Mouse (Mus musculus): ENCODE measurements around the gene Sh3gl1.

Sh3gl1 gene

DNA sequence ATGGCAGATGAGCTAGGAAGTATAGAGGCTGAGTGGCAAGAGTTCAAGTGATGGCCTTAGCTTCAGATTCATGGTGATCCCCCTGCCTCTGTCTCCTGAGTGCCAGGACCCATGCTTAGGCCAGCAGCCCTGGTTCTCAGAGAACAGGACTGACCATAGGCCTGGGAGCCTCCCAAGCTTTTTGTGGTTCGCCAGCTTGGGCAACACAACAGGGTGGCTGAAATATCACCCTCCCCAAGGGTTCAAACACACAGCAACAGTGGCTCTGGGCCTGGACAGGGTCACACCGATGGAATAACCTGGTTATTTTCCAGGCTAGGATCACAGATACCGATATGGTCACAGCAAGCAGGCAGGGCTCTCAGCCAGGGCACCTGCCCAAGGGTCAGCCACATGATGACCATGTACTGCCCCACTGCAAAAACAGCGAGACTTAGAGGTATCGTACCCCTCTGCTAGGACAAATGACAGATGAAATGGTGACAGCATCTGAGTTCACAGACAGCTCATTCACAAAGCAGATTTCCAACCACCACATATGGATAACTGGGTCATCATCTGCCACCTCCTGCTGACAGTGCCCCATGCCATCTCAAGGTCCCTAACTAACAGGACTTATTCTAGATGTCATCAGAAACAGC, 8.5 kb downstream of the Sh3gl1 start:
- H3K4me3 ChIP-seq (replicated peaks; ENCODE audit: low read length), result no peak overlapping the region

DNA sequence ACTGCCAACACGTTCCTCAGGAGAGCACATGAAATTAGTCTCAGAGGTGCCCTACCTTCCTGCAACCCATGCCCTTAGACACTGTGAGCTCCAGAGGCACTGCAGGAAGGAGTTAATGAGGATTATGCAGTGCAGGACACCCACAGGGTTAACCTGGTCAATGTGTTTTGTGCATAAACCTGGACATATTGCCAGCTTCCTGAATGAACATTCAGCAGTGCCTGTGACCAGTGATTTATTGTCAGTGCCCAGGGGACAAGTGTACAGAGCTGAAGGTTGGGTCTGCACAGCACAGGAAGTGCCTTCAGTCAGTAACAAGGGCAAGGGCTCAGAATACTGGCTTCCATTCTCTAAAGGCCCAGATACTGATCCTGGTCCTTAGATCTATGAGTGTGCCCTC, 9.6 kb downstream of the Sh3gl1 start:
- peaks cover 78% of the 10 kb centered on the region for H3K4me1 ChIP-seq (replicated peaks; ENCODE audit: low read depth, low read length)
- H3K27me3 ChIP-seq (ENCODE audit: insufficient read depth, low read length), result no peaks in the 10 kb centered on the region
- no peaks in the 10 kb centered on the region for H3K9me3 ChIP-seq (ENCODE audit: low read length)
- H3K4me3 ChIP-seq (replicated peaks; ENCODE audit: low read length), result no peak overlapping the region
- H3K36me3 ChIP-seq (ENCODE audit: insufficient read depth, low read length), result peaks cover 96% of the 10 kb centered on the region
- TF ChIP-seq POU5F1 (IDR thresholded peaks at IDR 0.05; ENCODE audit: borderline replicate concordance, low read length), result no peak
- no peak for TF ChIP-seq NANOG (IDR thresholded peaks at IDR 0.05; ENCODE audit: borderline replicate concordance, low read length)

More for the DNA sequence above, 8.5 kb downstream of the Sh3gl1 start:
- Histone ChIP-seq H3K9me3 (ENCODE audit: low read length) (no peaks in the 10 kb centered on the region), H3K4me1 (replicated peaks; ENCODE audit: low read depth, low read length) (peaks cover 78% of the 10 kb centered on the region), H3K36me3 (ENCODE audit: insufficient read depth, low read length) (peaks cover 93% of the 10 kb centered on the region), H3K27me3 (ENCODE audit: insufficient read depth, low read length) (no peaks in the 10 kb centered on the region)
- no peak for TF ChIP-seq NANOG (IDR thresholded peaks at IDR 0.05; ENCODE audit: borderline replicate concordance, low read length)
- TF ChIP-seq POU5F1 (IDR thresholded peaks at IDR 0.05; ENCODE audit: borderline replicate concordance, low read length), result no peak
- no peak for TF ChIP-seq CTCF (conservative IDR thresholded peaks at IDR 0.05; ENCODE audit: low read length)

DNA sequence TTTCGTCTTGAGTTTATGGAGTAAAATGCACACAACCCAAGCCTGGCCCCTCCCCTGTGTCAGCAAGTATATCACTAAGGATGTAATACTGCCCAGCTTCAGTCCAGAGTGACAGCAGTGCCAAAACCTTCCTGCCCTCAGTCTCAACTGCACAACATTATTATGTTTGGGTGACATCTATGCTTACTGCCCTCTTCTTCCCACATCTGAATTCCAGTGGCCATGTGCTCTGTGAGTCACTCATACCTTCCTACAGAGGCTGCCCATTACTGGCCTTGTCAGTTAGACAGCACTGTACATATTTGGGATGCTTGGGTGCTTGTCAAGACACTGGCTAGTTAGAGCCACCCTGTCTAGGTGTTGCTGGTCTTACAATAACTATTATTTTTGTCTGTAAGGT, 10.1 kb downstream of the Sh3gl1 start:
- Histone ChIP-seq H3K9me3 (ENCODE audit: low read length) (no peaks in the 10 kb centered on the region), H3K4me1 (replicated peaks; ENCODE audit: low read depth, low read length) (peaks cover 78% of the 10 kb centered on the region), H3K27me3 (ENCODE audit: insufficient read depth, low read length) (no peaks in the 10 kb centered on the region), H3K4me3 (replicated peaks; ENCODE audit: low read length) (no peak overlapping the region), H3K36me3 (ENCODE audit: insufficient read depth, low read length) (peaks cover 100% of the 10 kb centered on the region)
- no peak for TF ChIP-seq NANOG (IDR thresholded peaks at IDR 0.05; ENCODE audit: borderline replicate concordance, low read length)
- TF ChIP-seq POU5F1 (IDR thresholded peaks at IDR 0.05; ENCODE audit: borderline replicate concordance, low read length), result no peak
- TF ChIP-seq CTCF (conservative IDR thresholded peaks at IDR 0.05; ENCODE audit: low read length), result no peak

DNA sequence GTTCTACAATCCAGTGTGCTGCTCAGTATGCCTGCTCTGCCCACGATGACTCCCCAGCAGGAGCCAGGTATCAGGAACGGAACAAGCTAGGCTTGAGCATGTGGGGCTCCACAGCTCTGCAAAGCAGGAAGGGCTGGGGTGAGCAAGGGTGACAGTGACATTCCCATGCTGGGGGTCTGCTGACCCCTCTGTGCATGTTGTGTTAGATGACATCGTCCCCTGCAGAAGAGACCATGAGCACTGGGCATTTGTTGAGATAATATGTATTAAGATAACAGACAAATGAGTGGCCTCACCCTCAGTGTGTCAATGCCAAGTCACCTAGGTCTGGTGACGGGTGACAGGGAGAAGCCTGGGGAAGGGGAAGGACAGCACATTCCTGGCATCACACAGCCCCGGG, 11.5 kb downstream of the Sh3gl1 start:
- H3K4me3 ChIP-seq (replicated peaks; ENCODE audit: low read length), result no peak overlapping the region
- TF ChIP-seq POU5F1 (IDR thresholded peaks at IDR 0.05; ENCODE audit: borderline replicate concordance, low read length), result no peak
- no peaks in the 10 kb centered on the region for H3K9me3 ChIP-seq (ENCODE audit: low read length)
- peaks cover 72% of the 10 kb centered on the region for H3K4me1 ChIP-seq (replicated peaks; ENCODE audit: low read depth, low read length)
- H3K27me3 ChIP-seq (ENCODE audit: insufficient read depth, low read length), result no peaks in the 10 kb centered on the region
- H3K36me3 ChIP-seq (ENCODE audit: insufficient read depth, low read length), result peaks cover 100% of the 10 kb centered on the region

DNA sequence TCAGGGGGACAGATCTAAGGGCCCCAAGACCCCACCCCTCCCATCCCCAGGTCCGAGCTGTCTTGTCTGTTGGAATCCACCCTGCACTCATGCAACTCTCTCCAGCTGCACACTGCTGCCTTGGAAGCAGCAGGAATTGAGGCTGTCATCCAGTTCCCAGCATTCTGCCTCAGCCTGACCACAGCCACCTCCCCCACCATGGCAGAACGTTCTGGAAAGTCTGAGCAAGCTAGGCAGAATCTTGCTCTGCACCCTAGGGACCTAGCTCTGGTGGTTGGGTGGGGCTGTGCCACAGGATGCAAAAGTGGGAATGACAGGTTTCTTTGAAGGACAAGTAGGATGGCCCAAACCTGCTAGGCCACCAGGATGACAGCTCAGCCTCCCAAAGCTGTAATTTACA, 12.0 kb downstream of the Sh3gl1 start:
- H3K27me3 ChIP-seq (ENCODE audit: insufficient read depth, low read length), result no peaks in the 10 kb centered on the region
- H3K36me3 ChIP-seq (ENCODE audit: insufficient read depth, low read length), result peaks cover 100% of the 10 kb centered on the region
- H3K4me3 ChIP-seq (replicated peaks; ENCODE audit: low read length), result no peak overlapping the region
- TF ChIP-seq CTCF (conservative IDR thresholded peaks at IDR 0.05; ENCODE audit: low read length) (no peak), POU5F1 (IDR thresholded peaks at IDR 0.05; ENCODE audit: borderline replicate concordance, low read length) (no peak), NANOG (IDR thresholded peaks at IDR 0.05; ENCODE audit: borderline replicate concordance, low read length) (no peak)
- peaks cover 69% of the 10 kb centered on the region for H3K4me1 ChIP-seq (replicated peaks; ENCODE audit: low read depth, low read length)
- no peaks in the 10 kb centered on the region for H3K9me3 ChIP-seq (ENCODE audit: low read length)

DNA sequence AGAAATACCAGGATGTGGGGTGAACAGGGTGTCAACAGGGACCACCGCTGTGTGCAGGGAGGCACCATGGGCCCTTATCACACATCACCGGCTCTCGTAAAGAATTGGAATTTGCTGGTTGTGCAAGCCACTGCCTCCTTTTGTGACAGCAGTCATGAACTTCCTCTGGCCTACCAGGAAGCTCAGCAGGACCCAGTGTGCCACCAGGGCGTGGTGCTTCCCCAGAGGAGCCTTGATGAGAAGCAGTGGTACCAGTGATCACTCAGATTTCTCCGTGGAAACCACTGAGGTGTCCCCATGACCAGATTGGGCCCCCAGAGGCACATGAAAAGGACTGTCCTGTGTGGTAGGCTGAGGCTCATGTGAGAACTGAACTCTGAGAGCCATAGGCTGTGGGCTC, 13.0 kb downstream of the Sh3gl1 start:
- Histone ChIP-seq H3K9me3 (ENCODE audit: low read length) (no peaks in the 10 kb centered on the region), H3K36me3 (ENCODE audit: insufficient read depth, low read length) (peaks cover 100% of the 10 kb centered on the region), H3K27me3 (ENCODE audit: insufficient read depth, low read length) (no peaks in the 10 kb centered on the region), H3K4me3 (replicated peaks; ENCODE audit: low read length) (no peak overlapping the region), H3K4me1 (replicated peaks; ENCODE audit: low read depth, low read length) (peaks cover 70% of the 10 kb centered on the region)
- no peak for TF ChIP-seq CTCF (conservative IDR thresholded peaks at IDR 0.05; ENCODE audit: low read length)
- no peak for TF ChIP-seq NANOG (IDR thresholded peaks at IDR 0.05; ENCODE audit: borderline replicate concordance, low read length)
- no peak for TF ChIP-seq POU5F1 (IDR thresholded peaks at IDR 0.05; ENCODE audit: borderline replicate concordance, low read length)

DNA sequence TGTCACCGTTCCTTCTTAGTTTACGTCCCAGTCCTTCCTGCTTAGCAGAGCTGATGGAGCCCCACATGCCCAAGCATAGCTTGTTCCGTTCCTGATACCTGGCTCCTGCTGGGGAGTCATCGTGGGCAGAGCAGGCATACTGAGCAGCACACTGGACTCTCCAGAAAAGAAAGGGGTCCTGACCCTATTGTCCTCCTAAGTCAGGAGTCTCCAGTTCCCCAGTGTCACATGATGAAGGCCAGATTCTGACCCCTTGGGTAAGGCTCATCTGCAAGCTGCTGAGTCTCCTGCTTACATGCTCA, 13.5 kb downstream of the Sh3gl1 start:
- no peak for TF ChIP-seq CTCF (conservative IDR thresholded peaks at IDR 0.05; ENCODE audit: low read length)
- TF ChIP-seq POU5F1 (IDR thresholded peaks at IDR 0.05; ENCODE audit: borderline replicate concordance, low read length), result no peak
- TF ChIP-seq NANOG (IDR thresholded peaks at IDR 0.05; ENCODE audit: borderline replicate concordance, low read length), result no peak
- H3K9me3 ChIP-seq (ENCODE audit: low read length), result no peaks in the 10 kb centered on the region

DNA sequence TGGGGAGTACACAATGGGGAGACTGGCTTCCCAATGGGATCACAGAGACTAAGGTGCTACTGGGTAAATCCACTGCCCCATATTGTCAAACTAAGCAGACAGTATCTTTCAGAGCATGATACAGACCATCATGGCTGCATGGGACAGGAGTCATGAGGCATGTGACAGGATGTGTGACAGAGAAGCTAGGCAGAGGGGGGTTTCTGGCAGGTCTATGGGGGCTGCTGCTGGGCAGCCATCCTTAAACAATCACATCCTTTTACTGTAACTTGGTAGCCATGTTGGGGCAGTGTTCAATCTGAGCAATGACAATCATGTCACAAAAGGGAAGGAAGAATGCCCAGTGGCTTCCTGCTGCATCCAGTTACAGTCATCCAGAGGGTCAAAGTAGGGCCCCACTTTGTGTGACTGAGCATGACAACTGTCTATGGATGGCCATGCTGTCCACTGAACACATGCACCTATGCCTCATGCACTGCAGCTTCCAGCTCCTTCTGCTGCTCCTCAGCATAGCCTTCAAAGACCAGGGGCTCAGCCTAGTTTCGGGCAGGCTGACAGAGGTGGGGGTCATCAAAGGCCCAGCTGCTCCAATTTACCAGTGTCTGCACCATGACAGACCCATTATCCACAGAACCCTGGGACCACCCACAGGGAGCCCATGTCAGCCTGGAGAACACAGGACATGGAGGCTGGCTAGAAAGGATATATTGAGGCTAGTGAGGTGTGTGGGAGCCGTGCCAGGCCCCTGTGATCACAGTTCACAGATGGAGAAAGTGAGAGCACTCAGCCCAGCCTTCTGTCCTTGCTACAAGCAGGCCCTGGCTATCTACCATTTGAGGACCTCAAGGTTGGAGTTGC, 14.1 kb downstream of the Sh3gl1 start:
- Histone ChIP-seq H3K27me3 (ENCODE audit: insufficient read depth, low read length) (no peaks in the 10 kb centered on the region), H3K4me1 (replicated peaks; ENCODE audit: low read depth, low read length) (peaks cover 73% of the 10 kb centered on the region), H3K36me3 (ENCODE audit: insufficient read depth, low read length) (peaks cover 100% of the 10 kb centered on the region), H3K4me3 (replicated peaks; ENCODE audit: low read length) (no peak overlapping the region), H3K9me3 (ENCODE audit: low read length) (no peaks in the 10 kb centered on the region)
- TF ChIP-seq POU5F1 (IDR thresholded peaks at IDR 0.05; ENCODE audit: borderline replicate concordance, low read length) (no peak), NANOG (IDR thresholded peaks at IDR 0.05; ENCODE audit: borderline replicate concordance, low read length) (no peak), CTCF (conservative IDR thresholded peaks at IDR 0.05; ENCODE audit: low read length) (no peak)

More for the DNA sequence above, 13.5 kb downstream of the Sh3gl1 start:
- Histone ChIP-seq H3K27me3 (ENCODE audit: insufficient read depth, low read length) (no peaks in the 10 kb centered on the region), H3K36me3 (ENCODE audit: insufficient read depth, low read length) (peaks cover 100% of the 10 kb centered on the region), H3K4me1 (replicated peaks; ENCODE audit: low read depth, low read length) (peaks cover 73% of the 10 kb centered on the region), H3K4me3 (replicated peaks; ENCODE audit: low read length) (no peak overlapping the region)
